Mouse (Mus musculus): ENCODE data around the gene Tnf. TPM values are rescaled to one million over a fixed set of nuclear protein-coding genes. Genes with fewer than 3 reads are reported as not detected.

Gene Tnf
- total RNA-seq, 1 experiment: 0.22 TPM

GRCm38 (mm10) chr17:35248986-35249385 lies 47.2 kb upstream of the Tnf start:
- Histone ChIP-seq H3K36me3 (ENCODE audit: control insufficient read depth, insufficient read depth, low read length, poor library complexity, severe bottlenecking) (peaks cover 94% of the 10 kb centered on the region), H3K27ac (ENCODE audit: insufficient read depth, low read depth, low read length, poor library complexity, severe bottlenecking) (no peak overlapping the region), H3K4me1 (ENCODE audit: control insufficient read depth in 2 of 2, insufficient read depth in 2 of 2, low read length in 2 of 2, poor library complexity in 1 of 2) (peaks cover 2 to 27% of the 10 kb centered on the region in 2 experiments; a peak in 2 of 4 replicates), H3K9ac (ENCODE audit: insufficient read depth, low read depth, low read length, poor library complexity, severe bottlenecking) (no peak overlapping the region), H3K9me3 (ENCODE audit: control insufficient read depth, insufficient read depth, low read depth, low read length) (no peaks in the 10 kb centered on the region), H3K4me3 (ENCODE audit: insufficient read depth in 1 of 2, low read depth in 1 of 2, low read length in 2 of 2, poor library complexity in 1 of 2, severe bottlenecking in 1 of 2) (no peak overlapping the region)
- TF ChIP-seq ZC3H11A (IDR thresholded peaks at IDR 0.05; ENCODE audit: borderline replicate concordance, low read depth, low read length): no peak
- no peak for TF ChIP-seq HCFC1 (IDR thresholded peaks at IDR 0.05; ENCODE audit: borderline replicate concordance, insufficient read depth, low read length)
- no peak for TF ChIP-seq CHD2 (IDR thresholded peaks at IDR 0.05; ENCODE audit: low read depth, low read length)
- TF ChIP-seq MAFK (IDR thresholded peaks at IDR 0.05; ENCODE audit: insufficient read depth, low read depth, low read length): no peak
- no peak for TF ChIP-seq ZNF384 (IDR thresholded peaks at IDR 0.05; ENCODE audit: low read depth, low read length)
- in situ Hi-C loops (cut with MboI; ENCODE audit: low sequenced_read_pairs in 2 of 2, unreplicated experiment in 2 of 2): no loop called here
- DNase-seq (ENCODE audit: low read depth, low spot score): no peak

DNA sequence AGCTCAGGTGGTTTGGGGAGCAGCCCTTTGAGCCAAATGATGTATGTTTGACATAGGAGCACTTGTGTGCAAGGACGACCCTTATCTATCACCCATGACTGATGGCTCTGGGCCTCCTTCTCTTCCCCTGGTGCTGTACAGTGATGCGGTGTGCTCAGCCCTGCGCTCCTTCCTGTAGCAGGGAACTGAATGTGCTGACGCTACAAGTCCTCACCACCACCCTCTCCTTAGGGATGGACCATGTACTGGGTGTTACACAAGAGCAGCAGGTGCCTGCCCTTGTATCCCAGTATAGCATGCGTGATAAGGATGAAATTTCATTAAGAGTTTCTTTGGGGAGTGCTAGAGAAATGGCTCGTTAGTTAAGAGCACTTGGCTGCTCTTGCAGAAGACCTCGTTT lies 45.3 kb upstream of the Tnf start:
- in situ Hi-C loops (cut with MboI; ENCODE audit: low sequenced_read_pairs in 2 of 2, unreplicated experiment in 2 of 2): no loop called here
- peaks cover 10 to 26% of the 10 kb centered on the region in 2 experiments; a peak in 2 of 4 replicates for H3K4me1 ChIP-seq (ENCODE audit: control insufficient read depth in 2 of 2, insufficient read depth in 2 of 2, low read length in 2 of 2, poor library complexity in 1 of 2)
- H3K9ac ChIP-seq (ENCODE audit: insufficient read depth, low read depth, low read length, poor library complexity, severe bottlenecking): no peak overlapping the region
- TF ChIP-seq MAFK (IDR thresholded peaks at IDR 0.05; ENCODE audit: insufficient read depth, low read depth, low read length): no peak
- TF ChIP-seq HCFC1 (IDR thresholded peaks at IDR 0.05; ENCODE audit: borderline replicate concordance, insufficient read depth, low read length): no peak
- TF ChIP-seq ZC3H11A (IDR thresholded peaks at IDR 0.05; ENCODE audit: borderline replicate concordance, low read depth, low read length): no peak
- no peak for TF ChIP-seq ZNF384 (IDR thresholded peaks at IDR 0.05; ENCODE audit: low read depth, low read length)
- TF ChIP-seq CHD2 (IDR thresholded peaks at IDR 0.05; ENCODE audit: low read depth, low read length): no peak
- no peak overlapping the region for H3K27ac ChIP-seq (ENCODE audit: insufficient read depth, low read depth, low read length, poor library complexity, severe bottlenecking)
- no peak for DNase-seq (ENCODE audit: low read depth, low spot score)
- H3K9me3 ChIP-seq (ENCODE audit: control insufficient read depth, insufficient read depth, low read depth, low read length): no peaks in the 10 kb centered on the region
- H3K4me3 ChIP-seq (ENCODE audit: insufficient read depth in 1 of 2, low read depth in 1 of 2, low read length in 2 of 2, poor library complexity in 1 of 2, severe bottlenecking in 1 of 2): no peak overlapping the region
- peaks cover 92% of the 10 kb centered on the region for H3K36me3 ChIP-seq (ENCODE audit: control insufficient read depth, insufficient read depth, low read length, poor library complexity, severe bottlenecking)

- 0 out of 2 replicates have a peak overlapping the region, but pooled peaks have one; percentile 8 for H3K9ac ChIP-seq (ENCODE audit: insufficient read depth, low read depth, low read length, poor library complexity, severe bottlenecking)
- no peak overlapping the region for H3K4me3 ChIP-seq (ENCODE audit: insufficient read depth in 1 of 2, low read depth in 1 of 2, low read length in 2 of 2, poor library complexity in 1 of 2, severe bottlenecking in 1 of 2)
- no peak overlapping the region for H3K27ac ChIP-seq (ENCODE audit: insufficient read depth, low read depth, low read length, poor library complexity, severe bottlenecking)
- no peak for DNase-seq (ENCODE audit: low read depth, low spot score)
- peaks cover 10 to 23% of the 10 kb centered on the region in 2 experiments; a peak in 2 of 4 replicates for H3K4me1 ChIP-seq (ENCODE audit: control insufficient read depth in 2 of 2, insufficient read depth in 2 of 2, low read length in 2 of 2, poor library complexity in 1 of 2)
- peaks cover 82% of the 10 kb centered on the region for H3K36me3 ChIP-seq (ENCODE audit: control insufficient read depth, insufficient read depth, low read length, poor library complexity, severe bottlenecking)
- in situ Hi-C loops (cut with MboI; ENCODE audit: low sequenced_read_pairs in 2 of 2, unreplicated experiment in 2 of 2): no loop called here
- H3K9me3 ChIP-seq (ENCODE audit: control insufficient read depth, insufficient read depth, low read depth, low read length): no peaks in the 10 kb centered on the region
- TF ChIP-seq CHD2 (IDR thresholded peaks at IDR 0.05; ENCODE audit: low read depth, low read length) (no peak), HCFC1 (IDR thresholded peaks at IDR 0.05; ENCODE audit: borderline replicate concordance, insufficient read depth, low read length) (no peak), ZNF384 (IDR thresholded peaks at IDR 0.05; ENCODE audit: low read depth, low read length) (no peak), MAFK (IDR thresholded peaks at IDR 0.05; ENCODE audit: insufficient read depth, low read depth, low read length) (no peak), ZC3H11A (IDR thresholded peaks at IDR 0.05; ENCODE audit: borderline replicate concordance, low read depth, low read length) (no peak)
Observed at GRCm38 (mm10) chr17:35245731-35246623, 44.2 kb upstream of the Tnf start.

DNA sequence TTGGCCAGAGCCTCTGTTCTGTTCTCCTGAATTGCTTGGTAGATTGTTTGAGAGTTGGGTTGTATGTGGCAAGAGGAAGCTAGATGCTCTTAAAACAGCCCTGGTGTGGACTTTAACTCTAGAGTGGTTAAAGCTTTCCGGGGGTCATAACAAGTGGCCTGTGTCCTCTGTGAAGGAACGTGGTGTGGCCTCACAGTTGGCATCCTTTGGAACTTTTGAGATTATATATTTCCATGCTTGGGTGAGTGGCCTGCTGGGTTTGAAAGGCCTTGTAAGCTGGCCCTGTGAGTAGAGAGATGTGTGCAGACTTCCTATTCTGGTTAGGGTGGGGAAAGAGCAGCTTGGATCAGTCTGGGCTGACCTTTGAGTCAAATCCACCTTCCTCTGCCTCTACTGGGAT lies 43.2 kb upstream of the Tnf start:
- H3K36me3 ChIP-seq (ENCODE audit: control insufficient read depth, insufficient read depth, low read length, poor library complexity, severe bottlenecking): peaks cover 72% of the 10 kb centered on the region
- no peaks in the 10 kb centered on the region for H3K9me3 ChIP-seq (ENCODE audit: control insufficient read depth, insufficient read depth, low read depth, low read length)
- TF ChIP-seq CHD2 (IDR thresholded peaks at IDR 0.05; ENCODE audit: low read depth, low read length) (no peak), HCFC1 (IDR thresholded peaks at IDR 0.05; ENCODE audit: borderline replicate concordance, insufficient read depth, low read length) (no peak), MAFK (IDR thresholded peaks at IDR 0.05; ENCODE audit: insufficient read depth, low read depth, low read length) (no peak), ZC3H11A (IDR thresholded peaks at IDR 0.05; ENCODE audit: borderline replicate concordance, low read depth, low read length) (no peak), ZNF384 (IDR thresholded peaks at IDR 0.05; ENCODE audit: low read depth, low read length) (no peak)
- peak overlapping the region in 1 of 2 experiments; percentile 3; a peak in 1 of 4 replicates for H3K4me3 ChIP-seq (ENCODE audit: insufficient read depth in 1 of 2, low read depth in 1 of 2, low read length in 2 of 2, poor library complexity in 1 of 2, severe bottlenecking in 1 of 2)
- no peak for DNase-seq (ENCODE audit: low read depth, low spot score)
- in situ Hi-C loops (cut with MboI; ENCODE audit: low sequenced_read_pairs in 2 of 2, unreplicated experiment in 2 of 2): no loop called here
- 0 out of 2 replicates have a peak overlapping the region, but pooled peaks have one; percentile 17 for H3K9ac ChIP-seq (ENCODE audit: insufficient read depth, low read depth, low read length, poor library complexity, severe bottlenecking)
- no peak overlapping the region for H3K27ac ChIP-seq (ENCODE audit: insufficient read depth, low read depth, low read length, poor library complexity, severe bottlenecking)
- H3K4me1 ChIP-seq (ENCODE audit: control insufficient read depth in 2 of 2, insufficient read depth in 2 of 2, low read length in 2 of 2, poor library complexity in 1 of 2): peaks cover 10 to 20% of the 10 kb centered on the region in 2 experiments; a peak in 2 of 4 replicates
